Mouse (Mus musculus) stomach, embryonic 16.5 days (tissue): ENCODE data around the gene Eif3l. TPM values are rescaled to one million over a fixed set of nuclear protein-coding genes. Genes with fewer than 3 reads are reported as not detected.

Source experiments
- ATAC-seq: fragments of 200-750 bp; cut with Nextera tagmentation; 2 replicates; pipeline ENCODE4 v1.8.0; 2017; ENCODE audit warnings: moderate number of reproducible peaks, moderate TSS enrichment; ENCODE audit not compliant: insufficient read depth, low FRiP score
- H3K27ac ChIP-seq: fragments of 300-500 bp; sonication (generic); 2 replicates; pipeline ENCODE4 v1.5.1; 2014; ENCODE audit warnings: low read length
- H3K27me3 ChIP-seq: fragments of 300-500 bp; sonication (generic); 2 replicates; pipeline ENCODE4 v1.6.1; 2014; ENCODE audit warnings: low read length, control low read depth, mixed read lengths; ENCODE audit not compliant: control insufficient read depth, insufficient read depth
- H3K36me3 ChIP-seq: fragments of 300-500 bp; sonication (generic); 2 replicates; pipeline ENCODE4 v1.6.1; 2014; ENCODE audit warnings: low read length; ENCODE audit not compliant: control insufficient read depth, insufficient read depth
- H3K4me1 ChIP-seq: fragments of 300-500 bp; sonication (generic); 2 replicates; pipeline ENCODE4 v1.6.1; 2014; ENCODE audit warnings: low read length, control low read depth, mixed read lengths; ENCODE audit not compliant: control insufficient read depth, insufficient read depth
- H3K4me2 ChIP-seq: fragments of 300-500 bp; sonication (generic); 2 replicates; pipeline ENCODE4 v1.6.1; 2014; ENCODE audit warnings: low read depth, low read length, mixed read lengths
- H3K4me3 ChIP-seq: fragments of 300-500 bp; sonication (generic); replicated peaks from 2 replicates; pipeline ENCODE4 v1.5.1; 2014; ENCODE audit warnings: mild to moderate bottlenecking, low read length
- H3K9ac ChIP-seq: fragments of 300-500 bp; sonication (generic); 2 replicates; pipeline ENCODE4 v1.6.1; 2014; ENCODE audit warnings: low read length
- H3K9me3 ChIP-seq: fragments of 300-500 bp; sonication (generic); replicated peaks from 2 replicates; pipeline ENCODE4 v1.6.1; 2016; ENCODE audit warnings: low read length, control low read depth; ENCODE audit not compliant: control insufficient read depth
- WGBS: fragments of 180-500 bp; shearing (Covaris S2); extraction: QIAGEN DNeasy Blood & Tissue Kit; methylation state at CpG from one replicate; pipeline ENCODE4 v1.1.7; 2014; 5-methylcytosine and 5-hydroxymethylcytosine counted together
- polyA plus RNA-seq: library from polyadenylated mRNA; unstranded; fragments of >200 nt; fragmentation: Nextera tagmentation; extraction: Ambion mirVana; gene quantifications from 2 replicates; pipeline ENCODE4 v1.2.1, GENCODE M21; 2015

Eif3l gene
- polyA plus RNA-seq, 1 experiment from 2014 or later: 208 TPM

GRCm38 (mm10) chr15:79060887-79061565, 14.0 kb upstream of the Eif3l start:
- H3K27me3 ChIP-seq: no peaks in the 10 kb centered on the region
- WGBS: 78% methylated on average over 14 of the region's 14 CpGs
- peaks cover 14% of the 10 kb centered on the region; the same call in 1 of the 2 replicates for H3K36me3 ChIP-seq
- H3K4me2 ChIP-seq: peak overlapping the region; percentile 81; the same call in 1 of the 2 replicates
- H3K27ac ChIP-seq: no peak overlapping the region
- H3K9me3 ChIP-seq: no peaks in the 10 kb centered on the region
- H3K9ac ChIP-seq: 0 out of 2 replicates have a peak overlapping the region, but pooled peaks have one; percentile 38
- ATAC-seq: no peak
- H3K4me3 ChIP-seq: no peak overlapping the region
- peaks cover 29% of the 10 kb centered on the region for H3K4me1 ChIP-seq

- H3K9me3 ChIP-seq: no peaks in the 10 kb centered on the region
- no peaks in the 10 kb centered on the region for H3K27me3 ChIP-seq
- H3K9ac ChIP-seq: peak within 1 kb of the TSS; percentile 94
- peak; percentile 99 for ATAC-seq
- WGBS: under 1% methylated on average over 80 of the region's 80 CpGs
- H3K4me3 ChIP-seq: peak within 1 kb of the TSS; percentile 98
- peak within 1 kb of the TSS; percentile 84 for H3K27ac ChIP-seq
- peaks cover 29% of the 10 kb centered on the region for H3K4me1 ChIP-seq
- peak within 1 kb of the TSS; percentile 81 for H3K4me2 ChIP-seq
- H3K36me3 ChIP-seq: peaks cover 13% of the 10 kb centered on the region; the same call in 1 of the 2 replicates
These were observed 12.4 kb upstream of the Eif3l start, which contains the start of gene Ankrd54 for GRCm38 (mm10) chr15:79062376-79063159. Gene Ankrd54, minus strand, starts transcription at chr15:79062893.

GRCm38 (mm10) chr15:79063160-79063740, 11.7 kb upstream of the Eif3l start:
- Histone ChIP-seq H3K9me3 (no peaks in the 10 kb centered on the region), H3K4me2 (peak overlapping the region; percentile 69), H3K27ac (peak overlapping the region; percentile 73), H3K4me3 (peak overlapping the region; percentile 39), H3K36me3 (peaks cover 8% of the 10 kb centered on the region; the same call in 1 of the 2 replicates), H3K9ac (peak overlapping the region; percentile 67), H3K4me1 (peaks cover 29% of the 10 kb centered on the region), H3K27me3 (no peaks in the 10 kb centered on the region)
- no peak for ATAC-seq
- 8% methylated on average over 14 of the region's 14 CpGs for WGBS

GRCm38 (mm10) chr15:79065086-79065770, 9.8 kb upstream of the Eif3l start:
- H3K9ac ChIP-seq: no peak overlapping the region
- no peaks in the 10 kb centered on the region for H3K27me3 ChIP-seq
- 35% methylated on average over 8 of the region's 8 CpGs for WGBS
- H3K4me3 ChIP-seq: no peak overlapping the region
- peak overlapping the region; percentile 85 for H3K27ac ChIP-seq
- no peak for ATAC-seq
- H3K36me3 ChIP-seq: no peaks in the 10 kb centered on the region
- H3K4me2 ChIP-seq: no peak overlapping the region
- no peaks in the 10 kb centered on the region for H3K9me3 ChIP-seq
- peaks cover 29% of the 10 kb centered on the region for H3K4me1 ChIP-seq

GRCm38 (mm10) chr15:79066276-79066675, 8.7 kb upstream of the Eif3l start:
- no peaks in the 10 kb centered on the region for H3K36me3 ChIP-seq
- H3K9me3 ChIP-seq: no peaks in the 10 kb centered on the region
- H3K4me2 ChIP-seq: no peak overlapping the region
- no peaks in the 10 kb centered on the region for H3K27me3 ChIP-seq
- no peak overlapping the region for H3K4me3 ChIP-seq
- H3K27ac ChIP-seq: no peak overlapping the region
- 29% methylated on average over 2 of the region's 2 CpGs for WGBS
- ATAC-seq: no peak
- H3K4me1 ChIP-seq: peaks cover 25% of the 10 kb centered on the region
- no peak overlapping the region for H3K9ac ChIP-seq

GRCm38 (mm10) chr15:79067631-79068030, 7.3 kb upstream of the Eif3l start:
- no peaks in the 10 kb centered on the region for H3K9me3 ChIP-seq
- no peak for ATAC-seq
- H3K27me3 ChIP-seq: no peaks in the 10 kb centered on the region
- peaks cover 16% of the 10 kb centered on the region for H3K4me1 ChIP-seq
- 51% methylated on average over 3 of the region's 3 CpGs for WGBS
- no peak overlapping the region for H3K4me2 ChIP-seq
- H3K27ac ChIP-seq: peak overlapping the region; percentile 56
- H3K9ac ChIP-seq: no peak overlapping the region
- no peak overlapping the region for H3K4me3 ChIP-seq
- H3K36me3 ChIP-seq: no peaks in the 10 kb centered on the region

- Histone ChIP-seq H3K27me3 (no peaks in the 10 kb centered on the region), H3K4me2 (no peak overlapping the region), H3K4me3 (no peak overlapping the region), H3K9ac (no peak overlapping the region), H3K4me1 (peaks cover 14% of the 10 kb centered on the region), H3K9me3 (no peaks in the 10 kb centered on the region), H3K36me3 (no peaks in the 10 kb centered on the region), H3K27ac (peak overlapping the region; percentile 25)
- 69% methylated on average over 3 of the region's 3 CpGs for WGBS
- peak; percentile 48; the same call in 1 of the 2 replicates for ATAC-seq
These were observed 6.6 kb upstream of the Eif3l start for GRCm38 (mm10) chr15:79068416-79068815.

GRCm38 (mm10) chr15:79071117-79072039, 3.6 kb upstream of the Eif3l start:
- WGBS: 62% methylated on average over 5 of the region's 5 CpGs
- no peaks in the 10 kb centered on the region for H3K9me3 ChIP-seq
- peaks cover 13% of the 10 kb centered on the region for H3K4me1 ChIP-seq
- no peaks in the 10 kb centered on the region for H3K36me3 ChIP-seq
- no peak overlapping the region for H3K9ac ChIP-seq
- H3K4me2 ChIP-seq: no peak overlapping the region
- H3K4me3 ChIP-seq: no peak overlapping the region
- H3K27ac ChIP-seq: no peak overlapping the region
- ATAC-seq: no peak
- H3K27me3 ChIP-seq: no peaks in the 10 kb centered on the region
